Mouse (Mus musculus) c-Kit-positive CD71-positive TER-119-positive erythroid progenitor cells, embryonic 14.5 days (primary cell): Measurements from ENCODE around the gene Acap2.

Experiments
- DNase-seq: peaks from one replicate; pipeline ENCODE4 v3.0.0-alpha.2; 2013; ENCODE audit warnings: low spot score

The Acap2 gene

DNA sequence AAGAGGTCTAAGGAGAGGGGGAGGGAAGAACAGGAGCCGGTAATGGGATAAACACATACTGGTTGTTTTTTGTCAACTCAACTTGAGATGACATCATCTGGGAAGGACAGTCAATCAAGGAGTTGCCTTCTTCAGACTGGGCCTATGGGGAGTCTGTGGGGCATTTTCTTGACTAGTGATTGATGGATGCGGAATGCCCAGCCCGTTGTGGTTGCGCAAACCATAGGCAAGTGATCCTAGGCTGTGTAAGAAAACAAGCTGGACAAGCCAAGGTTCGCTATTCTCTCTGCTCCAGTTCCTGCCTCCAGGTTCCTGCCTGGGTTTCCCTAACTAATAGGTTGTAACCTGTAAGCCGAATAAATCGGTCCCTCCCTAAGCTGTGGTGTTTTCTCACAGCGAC lies 4.1 kb upstream of the Acap2 start:
- no peak for DNase-seq

- no peak for DNase-seq
Observed at GRCm38 (mm10) chr16:31204216-31204615, 3.2 kb upstream of the Acap2 start.

DNA sequence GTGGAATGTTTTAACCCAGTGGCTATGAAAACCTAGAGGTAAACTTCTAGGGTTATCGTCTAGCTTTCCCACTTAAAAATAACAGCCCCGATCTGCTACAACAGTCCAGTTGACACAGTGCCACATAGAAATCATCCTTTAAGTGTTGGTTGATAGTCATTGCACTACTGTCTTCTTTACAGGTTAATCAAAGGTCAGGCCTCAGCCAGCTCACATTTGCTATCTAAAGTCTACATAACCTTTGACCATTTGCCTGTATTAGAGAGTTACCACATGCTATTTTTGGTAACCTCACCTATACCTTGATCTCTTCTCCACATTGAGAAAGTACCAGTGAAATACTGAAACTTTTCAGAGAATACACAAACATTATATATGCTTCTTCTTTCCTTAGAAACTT lies 659 bp upstream of the Acap2 start:
- DNase-seq, result no peak

- DNase-seq, result peak; percentile 29
Observed at GRCm38 (mm10) chr16:31199926-31200789, 887 bp downstream of the Acap2 start.

DNA sequence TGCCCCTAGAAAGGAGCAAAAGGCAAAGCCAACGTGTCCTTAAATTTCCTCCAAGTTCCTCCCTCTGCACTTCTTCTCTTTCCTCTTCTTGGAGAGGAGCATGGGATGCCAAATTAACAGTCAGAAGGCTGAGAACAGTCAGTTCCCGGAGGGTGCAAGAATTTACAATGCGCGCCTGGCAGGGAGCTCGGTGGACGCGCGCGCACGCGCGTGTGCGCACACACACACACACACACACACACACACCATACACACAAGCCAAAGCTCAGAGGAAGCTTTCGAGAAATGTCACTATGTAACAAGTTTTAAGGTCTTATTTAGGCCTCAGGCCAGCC lies 1.5 kb downstream of the Acap2 start:
- DNase-seq, result no peak

- DNase-seq, result no peak
Observed at GRCm38 (mm10) chr16:31196971-31197370, 4.1 kb downstream of the Acap2 start.

- no peak for DNase-seq
Observed at GRCm38 (mm10) chr16:31192526-31192925, 8.5 kb downstream of the Acap2 start.

DNA sequence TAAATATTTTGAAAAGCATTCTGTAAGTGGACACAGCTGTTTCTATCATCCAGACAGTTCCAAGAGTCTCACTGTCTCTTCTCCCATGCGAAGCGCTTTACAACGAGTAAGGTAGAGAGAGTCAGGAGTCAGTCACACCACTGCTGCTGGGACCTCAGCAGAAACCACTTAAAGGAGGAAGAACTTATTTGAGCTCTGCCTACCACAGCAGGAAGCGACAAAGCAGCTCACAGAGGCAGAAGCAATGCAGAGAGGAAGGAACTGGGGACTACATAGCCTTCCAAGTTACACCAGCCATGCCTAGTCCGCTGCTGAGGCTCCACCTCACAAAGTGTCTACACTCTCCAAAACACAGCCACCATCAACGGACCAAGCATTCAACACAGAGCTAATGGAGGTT lies 9.2 kb downstream of the Acap2 start:
- DNase-seq, result no peak

DNA sequence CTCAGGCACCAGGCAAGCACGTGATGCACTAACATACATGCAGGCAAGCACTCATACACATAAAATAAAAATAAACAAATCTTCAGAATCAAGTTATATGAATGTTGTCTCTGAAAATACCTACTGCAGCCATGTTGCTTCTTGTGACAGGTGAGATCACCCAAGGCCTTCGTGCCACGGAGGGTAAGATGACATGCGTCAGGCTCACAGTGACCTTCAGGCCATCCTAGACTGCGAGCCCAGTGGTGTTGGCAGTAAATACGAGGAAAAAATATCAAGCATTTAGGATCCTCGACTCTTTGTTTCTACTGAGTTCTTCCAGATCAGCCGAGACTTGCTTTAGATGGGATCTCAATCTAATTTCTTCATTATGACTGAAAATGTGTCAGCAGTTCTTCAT lies 10.6 kb downstream of the Acap2 start:
- DNase-seq, result no peak

DNA sequence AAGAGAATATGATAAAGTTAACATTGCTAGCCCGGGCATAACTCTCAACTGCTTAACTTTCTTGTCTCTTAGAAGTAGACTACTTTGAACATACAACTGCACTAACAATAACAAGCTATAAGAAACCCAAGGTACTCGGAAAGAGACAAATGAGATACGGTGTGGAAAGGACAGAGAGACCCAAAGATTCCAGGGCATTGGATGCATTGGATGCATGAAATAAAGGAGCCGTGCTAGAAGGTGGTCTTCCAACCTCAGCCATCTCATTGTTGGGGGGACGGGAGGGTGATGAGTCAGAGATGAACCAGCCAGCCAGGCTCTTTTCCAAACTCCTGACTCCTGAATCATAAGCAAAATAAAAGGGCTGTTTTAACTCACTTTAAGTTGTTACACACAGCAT lies 11.8 kb downstream of the Acap2 start:
- DNase-seq, result no peak

GRCm38 (mm10) chr16:31188799-31189198 lies 12.2 kb downstream of the Acap2 start:
- no peak for DNase-seq

DNA sequence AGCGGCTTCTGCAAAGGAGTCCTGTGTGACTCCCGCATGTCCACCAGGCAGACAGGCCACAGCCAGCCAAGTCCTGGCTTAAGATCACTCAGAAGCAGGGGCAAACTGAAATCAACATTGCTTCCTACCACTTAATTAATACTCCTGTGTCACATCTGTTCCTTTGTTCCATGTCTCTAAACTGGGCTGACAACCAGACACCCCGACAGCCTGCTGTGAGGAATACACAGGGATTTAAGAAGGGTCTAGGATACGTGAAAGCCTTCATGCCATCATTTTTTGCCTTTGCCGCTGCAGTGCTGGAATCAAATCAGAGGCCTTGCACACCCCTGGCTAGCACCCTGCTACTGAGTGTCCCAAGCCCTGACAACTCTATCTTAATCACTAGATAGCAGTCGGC lies 12.8 kb downstream of the Acap2 start:
- DNase-seq, result no peak

DNA sequence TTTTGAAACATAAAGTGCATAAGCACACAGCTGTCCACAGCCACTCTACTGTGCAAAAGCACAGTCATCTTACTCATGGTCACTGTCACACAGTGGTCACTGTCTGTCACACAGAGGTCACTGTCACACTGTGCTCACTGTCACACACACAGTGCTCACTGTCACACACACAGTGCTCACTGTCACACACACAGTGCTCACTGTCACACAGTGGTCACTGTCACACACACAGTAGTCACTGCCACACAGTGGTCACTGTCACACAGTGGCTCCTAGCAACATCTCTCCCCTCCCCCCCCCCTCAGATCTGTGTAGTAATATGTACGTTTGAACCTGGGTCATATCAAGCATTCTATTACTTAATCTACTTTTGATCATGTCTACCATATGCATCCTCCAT lies 13.9 kb downstream of the Acap2 start:
- no peak for DNase-seq

GRCm38 (mm10) chr16:31185757-31186156 lies 15.3 kb downstream of the Acap2 start:
- no peak for DNase-seq

GRCm38 (mm10) chr16:31184727-31185126 lies 16.3 kb downstream of the Acap2 start:
- no peak for DNase-seq

GRCm38 (mm10) chr16:31182576-31182975 lies 18.5 kb downstream of the Acap2 start:
- DNase-seq, result no peak

- no peak for DNase-seq
Observed at GRCm38 (mm10) chr16:31180843-31181242, 20.2 kb downstream of the Acap2 start.

DNA sequence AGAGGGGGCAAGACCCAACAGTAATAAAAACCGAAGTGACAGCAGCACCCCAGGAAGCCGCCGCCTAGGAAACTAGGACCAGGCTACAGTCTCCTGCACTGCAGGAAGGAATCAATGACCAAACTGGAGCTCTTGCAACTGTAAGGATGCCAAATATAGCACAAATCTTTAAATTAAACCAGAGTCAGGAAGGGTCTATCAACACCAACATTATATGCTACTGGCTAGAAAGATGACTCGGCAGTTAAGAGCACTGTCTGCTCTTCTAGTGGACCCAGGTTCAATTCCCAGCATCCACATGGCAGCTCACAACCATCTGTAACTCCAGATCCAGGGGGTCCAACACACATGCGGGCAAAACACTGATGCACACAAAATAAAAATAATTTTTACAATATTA lies 21.7 kb downstream of the Acap2 start:
- DNase-seq, result no peak

- no peak for DNase-seq
Observed at GRCm38 (mm10) chr16:31174880-31175638, 26.0 kb downstream of the Acap2 start.

DNA sequence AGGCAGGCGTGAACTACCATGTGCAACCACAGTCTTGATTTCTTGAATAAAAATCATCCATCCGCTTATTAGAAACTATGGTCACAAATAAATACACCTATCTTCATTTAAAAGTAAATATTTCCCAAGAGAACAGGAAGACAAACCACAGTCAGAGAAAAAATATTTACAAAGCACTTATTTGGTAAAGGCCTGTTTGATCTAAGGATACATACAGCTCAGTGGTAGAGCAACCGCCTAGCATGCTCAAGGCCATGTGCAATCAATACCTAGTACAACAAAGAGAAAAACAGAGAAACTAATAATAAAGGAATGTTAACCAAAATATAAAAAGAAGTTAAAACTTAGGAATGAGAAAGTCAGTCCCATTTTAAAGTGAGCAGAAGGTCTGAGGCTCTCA lies 28.8 kb downstream of the Acap2 start:
- no peak for DNase-seq

DNA sequence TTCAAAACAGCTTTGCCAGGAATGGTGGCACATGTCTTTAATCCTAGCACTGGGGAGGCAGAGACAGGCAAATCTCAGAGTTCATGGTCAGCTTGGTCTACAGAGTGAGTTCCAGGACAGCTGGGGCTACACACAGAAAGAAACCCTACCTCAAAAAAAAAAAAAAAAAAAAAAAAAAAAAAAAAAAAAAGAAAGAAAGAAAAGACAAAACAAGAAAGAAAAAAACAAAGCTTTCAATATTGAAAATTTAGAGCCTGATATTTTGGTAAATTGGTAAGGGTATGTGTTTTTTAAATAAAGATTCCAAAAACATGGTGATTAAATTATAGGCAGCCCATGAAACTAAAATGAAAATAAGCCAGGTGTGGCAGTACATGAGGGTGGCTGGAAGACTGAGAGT lies 29.6 kb downstream of the Acap2 start:
- DNase-seq, result no peak

DNA sequence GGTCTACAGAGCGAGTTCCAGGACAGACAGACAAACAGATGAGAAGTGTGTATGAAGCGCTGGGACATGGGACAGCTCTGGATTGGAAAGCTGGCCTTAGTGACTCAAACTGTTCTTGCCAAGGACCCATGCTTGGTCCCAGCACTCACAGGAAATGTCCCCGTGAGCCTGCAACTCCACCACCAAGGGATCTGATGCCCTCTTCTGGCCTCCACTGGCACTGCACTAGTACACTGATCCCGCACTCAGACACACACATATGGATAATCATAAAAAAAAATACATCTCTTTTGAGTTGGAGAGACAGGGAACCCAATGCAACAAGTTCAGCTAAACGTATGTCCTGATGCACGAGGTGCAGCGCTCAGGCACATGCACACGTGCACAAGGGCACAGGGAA lies 30.7 kb downstream of the Acap2 start:
- no peak for DNase-seq

DNA sequence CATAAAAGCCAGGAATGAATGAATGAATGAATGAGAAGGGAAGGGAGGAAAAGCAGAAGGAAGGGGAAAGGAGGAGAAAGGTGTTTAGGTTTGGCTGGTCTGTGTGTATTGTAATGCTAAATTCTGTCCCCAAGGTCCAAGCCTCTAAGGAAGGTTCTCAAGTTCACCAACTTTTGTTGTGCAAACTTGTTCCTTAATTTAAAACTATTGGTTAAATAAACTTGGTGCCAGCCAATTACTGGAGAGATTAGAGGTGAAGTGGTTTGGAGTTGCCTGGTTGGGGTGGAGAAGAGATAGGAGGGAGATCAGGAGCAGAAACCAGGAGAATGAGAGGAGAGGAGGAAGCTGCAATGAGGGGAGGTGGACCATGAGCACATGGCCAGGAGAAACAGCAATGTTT lies 31.4 kb downstream of the Acap2 start:
- DNase-seq, result no peak

- no peak for DNase-seq
Observed at GRCm38 (mm10) chr16:31167934-31168333, 33.1 kb downstream of the Acap2 start.
